Mouse (Mus musculus): ENCODE measurements around the gene Rims1. TPM values are rescaled to one million over a fixed set of nuclear protein-coding genes. Genes with fewer than 3 reads are reported as not detected.

Rims1 gene
- polyA plus RNA-seq, 1 experiment from 2014 or later = 8.9 TPM

- Histone ChIP-seq H3K27ac (ENCODE audit: low read depth) (no peak overlapping the region), H3K36me3 (ENCODE audit: control insufficient read depth, insufficient read depth, low read length) (no peaks in the 10 kb centered on the region), H3K9me3 (ENCODE audit: control insufficient read depth, low read length) (no peaks in the 10 kb centered on the region), H3K4me1 (replicated peaks; ENCODE audit: control insufficient read depth, insufficient read depth, low read length) (no peaks in the 10 kb centered on the region), H3K27me3 (replicated peaks; ENCODE audit: control insufficient read depth, insufficient read depth, low read length) (no peaks in the 10 kb centered on the region), H3K4me3 (ENCODE audit: low read depth, low read length) (no peak overlapping the region), H3K9ac (ENCODE audit: low read length) (no peak overlapping the region), H3K4me2 (ENCODE audit: low read length) (no peak overlapping the region)
- 58% methylated on average over 2 of the region's 2 CpGs for WGBS
- no peak for DNase-seq (ENCODE audit: low spot score)
- ATAC-seq (replicated peaks; ENCODE audit: low FRiP score, low TSS enrichment, low read depth) = no peak
Observed at GRCm38 (mm10) chr1:22466597-22466996, 339.2 kb downstream of the Rims1 start.

GRCm38 (mm10) chr1:22424020-22424419 lies 381.8 kb downstream of the Rims1 start:
- ATAC-seq (replicated peaks; ENCODE audit: low FRiP score, low TSS enrichment, low read depth) (no peak), DNase-seq (ENCODE audit: low spot score) (no peak)
- no peak overlapping the region for H3K27ac ChIP-seq (ENCODE audit: low read depth)
- no peaks in the 10 kb centered on the region for H3K4me1 ChIP-seq (replicated peaks; ENCODE audit: control insufficient read depth, insufficient read depth, low read length)
- 89% methylated on average over 2 of the region's 2 CpGs for WGBS
- no peak overlapping the region for H3K4me2 ChIP-seq (ENCODE audit: low read length)
- no peaks in the 10 kb centered on the region for H3K36me3 ChIP-seq (ENCODE audit: control insufficient read depth, insufficient read depth, low read length)
- H3K27me3 ChIP-seq (replicated peaks; ENCODE audit: control insufficient read depth, insufficient read depth, low read length) = no peaks in the 10 kb centered on the region
- no peak overlapping the region for H3K9ac ChIP-seq (ENCODE audit: low read length)
- no peaks in the 10 kb centered on the region for H3K9me3 ChIP-seq (ENCODE audit: control insufficient read depth, low read length)
- no peak overlapping the region for H3K4me3 ChIP-seq (ENCODE audit: low read depth, low read length)

GRCm38 (mm10) chr1:22422102-22422501 lies 383.7 kb downstream of the Rims1 start:
- no peak overlapping the region for H3K4me2 ChIP-seq (ENCODE audit: low read length)
- H3K4me3 ChIP-seq (ENCODE audit: low read depth, low read length) = no peak overlapping the region
- 65% methylated on average over 5 of the region's 5 CpGs for WGBS
- DNase-seq (ENCODE audit: low spot score) (no peak), ATAC-seq (replicated peaks; ENCODE audit: low FRiP score, low TSS enrichment, low read depth) (no peak)
- H3K27ac ChIP-seq (ENCODE audit: low read depth) = no peak overlapping the region
- no peak overlapping the region for H3K9ac ChIP-seq (ENCODE audit: low read length)
- H3K36me3 ChIP-seq (ENCODE audit: control insufficient read depth, insufficient read depth, low read length) = no peaks in the 10 kb centered on the region
- H3K4me1 ChIP-seq (replicated peaks; ENCODE audit: control insufficient read depth, insufficient read depth, low read length) = no peaks in the 10 kb centered on the region
- no peaks in the 10 kb centered on the region for H3K27me3 ChIP-seq (replicated peaks; ENCODE audit: control insufficient read depth, insufficient read depth, low read length)
- H3K9me3 ChIP-seq (ENCODE audit: control insufficient read depth, low read length) = no peaks in the 10 kb centered on the region

- no peak for ATAC-seq (replicated peaks; ENCODE audit: low FRiP score, low TSS enrichment, low read depth)
- H3K36me3 ChIP-seq (ENCODE audit: control insufficient read depth, insufficient read depth, low read length) = no peaks in the 10 kb centered on the region
- no peak overlapping the region for H3K27ac ChIP-seq (ENCODE audit: low read depth)
- H3K4me3 ChIP-seq (ENCODE audit: low read depth, low read length) = no peak overlapping the region
- H3K9me3 ChIP-seq (ENCODE audit: control insufficient read depth, low read length) = no peaks in the 10 kb centered on the region
- DNase-seq (ENCODE audit: low spot score) = no peak
- H3K27me3 ChIP-seq (replicated peaks; ENCODE audit: control insufficient read depth, insufficient read depth, low read length) = no peaks in the 10 kb centered on the region
- WGBS = 87% methylated on average over 7 of the region's 7 CpGs
- H3K4me2 ChIP-seq (ENCODE audit: low read length) = no peak overlapping the region
- no peak overlapping the region for H3K9ac ChIP-seq (ENCODE audit: low read length)
- H3K4me1 ChIP-seq (replicated peaks; ENCODE audit: control insufficient read depth, insufficient read depth, low read length) = no peaks in the 10 kb centered on the region
Observed at GRCm38 (mm10) chr1:22410173-22410572, 395.6 kb downstream of the Rims1 start.

- no peak for DNase-seq (ENCODE audit: low spot score)
- no peak overlapping the region for H3K4me2 ChIP-seq (ENCODE audit: low read length)
- H3K9ac ChIP-seq (ENCODE audit: low read length) = no peak overlapping the region
- no peak for ATAC-seq (replicated peaks; ENCODE audit: low FRiP score, low TSS enrichment, low read depth)
- no peak overlapping the region for H3K4me3 ChIP-seq (ENCODE audit: low read depth, low read length)
- WGBS = 73% methylated on average over 3 of the region's 3 CpGs
- H3K36me3 ChIP-seq (ENCODE audit: control insufficient read depth, insufficient read depth, low read length) = no peaks in the 10 kb centered on the region
- no peaks in the 10 kb centered on the region for H3K9me3 ChIP-seq (ENCODE audit: control insufficient read depth, low read length)
- no peak overlapping the region for H3K27ac ChIP-seq (ENCODE audit: low read depth)
- no peaks in the 10 kb centered on the region for H3K4me1 ChIP-seq (replicated peaks; ENCODE audit: control insufficient read depth, insufficient read depth, low read length)
- no peaks in the 10 kb centered on the region for H3K27me3 ChIP-seq (replicated peaks; ENCODE audit: control insufficient read depth, insufficient read depth, low read length)
Observed at GRCm38 (mm10) chr1:22386361-22386760, 419.4 kb downstream of the Rims1 start.

- Histone ChIP-seq H3K4me3 (ENCODE audit: low read depth, low read length) (no peak overlapping the region), H3K27ac (ENCODE audit: low read depth) (no peak overlapping the region), H3K9ac (ENCODE audit: low read length) (no peak overlapping the region), H3K4me2 (ENCODE audit: low read length) (no peak overlapping the region), H3K4me1 (replicated peaks; ENCODE audit: control insufficient read depth, insufficient read depth, low read length) (no peaks in the 10 kb centered on the region), H3K9me3 (ENCODE audit: control insufficient read depth, low read length) (no peaks in the 10 kb centered on the region), H3K36me3 (ENCODE audit: control insufficient read depth, insufficient read depth, low read length) (no peaks in the 10 kb centered on the region), H3K27me3 (replicated peaks; ENCODE audit: control insufficient read depth, insufficient read depth, low read length) (no peaks in the 10 kb centered on the region)
- DNase-seq (ENCODE audit: low spot score) = no peak
- no peak for ATAC-seq (replicated peaks; ENCODE audit: low FRiP score, low TSS enrichment, low read depth)
- 82% methylated on average over 5 of the region's 5 CpGs for WGBS
Observed at GRCm38 (mm10) chr1:22377652-22378051, 428.1 kb downstream of the Rims1 start.

GRCm38 (mm10) chr1:22377062-22377461 lies 428.7 kb downstream of the Rims1 start:
- no peak overlapping the region for H3K27ac ChIP-seq (ENCODE audit: low read depth)
- H3K9me3 ChIP-seq (ENCODE audit: control insufficient read depth, low read length) = no peaks in the 10 kb centered on the region
- ATAC-seq (replicated peaks; ENCODE audit: low FRiP score, low TSS enrichment, low read depth) = no peak
- H3K36me3 ChIP-seq (ENCODE audit: control insufficient read depth, insufficient read depth, low read length) = no peaks in the 10 kb centered on the region
- no peak overlapping the region for H3K4me3 ChIP-seq (ENCODE audit: low read depth, low read length)
- H3K9ac ChIP-seq (ENCODE audit: low read length) = no peak overlapping the region
- no peak overlapping the region for H3K4me2 ChIP-seq (ENCODE audit: low read length)
- DNase-seq (ENCODE audit: low spot score) = no peak
- H3K4me1 ChIP-seq (replicated peaks; ENCODE audit: control insufficient read depth, insufficient read depth, low read length) = no peaks in the 10 kb centered on the region
- 53% methylated on average over 6 of the region's 6 CpGs for WGBS
- no peaks in the 10 kb centered on the region for H3K27me3 ChIP-seq (replicated peaks; ENCODE audit: control insufficient read depth, insufficient read depth, low read length)

- H3K4me2 ChIP-seq (ENCODE audit: low read length) = no peak overlapping the region
- no peaks in the 10 kb centered on the region for H3K36me3 ChIP-seq (ENCODE audit: control insufficient read depth, insufficient read depth, low read length)
- no peak overlapping the region for H3K9ac ChIP-seq (ENCODE audit: low read length)
- no peak for DNase-seq (ENCODE audit: low spot score)
- no peak overlapping the region for H3K27ac ChIP-seq (ENCODE audit: low read depth)
- no peaks in the 10 kb centered on the region for H3K4me1 ChIP-seq (replicated peaks; ENCODE audit: control insufficient read depth, insufficient read depth, low read length)
- H3K9me3 ChIP-seq (ENCODE audit: control insufficient read depth, low read length) = no peaks in the 10 kb centered on the region
- no peaks in the 10 kb centered on the region for H3K27me3 ChIP-seq (replicated peaks; ENCODE audit: control insufficient read depth, insufficient read depth, low read length)
- 82% methylated on average over 2 of the region's 2 CpGs for WGBS
- ATAC-seq (replicated peaks; ENCODE audit: low FRiP score, low TSS enrichment, low read depth) = no peak
- no peak overlapping the region for H3K4me3 ChIP-seq (ENCODE audit: low read depth, low read length)
Observed at GRCm38 (mm10) chr1:22356209-22356608, 449.6 kb downstream of the Rims1 start.

- 83% methylated on average over 4 of the region's 4 CpGs for WGBS
- no peak overlapping the region for H3K9ac ChIP-seq (ENCODE audit: low read length)
Observed at GRCm38 (mm10) chr1:22353687-22354086, 452.1 kb downstream of the Rims1 start.

More at GRCm38 (mm10) chr1:22353687-22354086, 452.1 kb downstream of the Rims1 start:
- no peaks in the 10 kb centered on the region for H3K9me3 ChIP-seq (ENCODE audit: control insufficient read depth, low read length)
- no peak for ATAC-seq (replicated peaks; ENCODE audit: low FRiP score, low TSS enrichment, low read depth)
- no peaks in the 10 kb centered on the region for H3K36me3 ChIP-seq (ENCODE audit: control insufficient read depth, insufficient read depth, low read length)
- H3K4me1 ChIP-seq (replicated peaks; ENCODE audit: control insufficient read depth, insufficient read depth, low read length) = no peaks in the 10 kb centered on the region
- H3K27ac ChIP-seq (ENCODE audit: low read depth) = no peak overlapping the region
- H3K4me2 ChIP-seq (ENCODE audit: low read length) = no peak overlapping the region
- DNase-seq (ENCODE audit: low spot score) = no peak
- no peaks in the 10 kb centered on the region for H3K27me3 ChIP-seq (replicated peaks; ENCODE audit: control insufficient read depth, insufficient read depth, low read length)
- no peak overlapping the region for H3K4me3 ChIP-seq (ENCODE audit: low read depth, low read length)

Data from intestine, embryonic 14.5 days (tissue).